Mouse (Mus musculus): ENCODE measurements around the gene Hs3st3a1.

Gene Hs3st3a1

GRCm38 (mm10) chr11:64434611-64435545 is at the start of gene Hs3st3a1:
Gene Hs3st3a1 (plus strand): TSS chr11:64435332.
- DNase-seq (ENCODE audit: low spot score in 2 of 2), result peak; percentile 78 to 80

DNA sequence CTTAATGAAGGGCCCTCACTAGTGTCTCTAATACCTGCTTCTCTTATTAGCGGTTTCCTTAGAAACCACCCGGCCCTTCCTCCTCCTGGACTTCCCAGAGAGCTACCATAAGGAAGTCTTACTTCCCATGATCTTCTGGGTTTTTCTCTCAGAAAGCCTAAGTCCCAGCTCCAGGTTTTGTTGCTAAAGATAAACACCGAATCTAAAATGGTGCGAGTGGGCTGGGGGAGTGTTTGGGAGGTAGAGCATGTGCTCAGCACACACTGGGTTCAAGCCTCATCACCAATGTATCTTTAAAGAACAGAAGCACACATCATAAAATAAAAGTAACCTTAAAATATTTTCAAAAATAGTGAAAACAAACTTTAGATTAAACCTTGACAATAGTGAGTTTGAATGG is 48.8 kb upstream of the Hs3st3a1 start:
- no peak for DNase-seq (ENCODE audit: low spot score in 2 of 2)

DNA sequence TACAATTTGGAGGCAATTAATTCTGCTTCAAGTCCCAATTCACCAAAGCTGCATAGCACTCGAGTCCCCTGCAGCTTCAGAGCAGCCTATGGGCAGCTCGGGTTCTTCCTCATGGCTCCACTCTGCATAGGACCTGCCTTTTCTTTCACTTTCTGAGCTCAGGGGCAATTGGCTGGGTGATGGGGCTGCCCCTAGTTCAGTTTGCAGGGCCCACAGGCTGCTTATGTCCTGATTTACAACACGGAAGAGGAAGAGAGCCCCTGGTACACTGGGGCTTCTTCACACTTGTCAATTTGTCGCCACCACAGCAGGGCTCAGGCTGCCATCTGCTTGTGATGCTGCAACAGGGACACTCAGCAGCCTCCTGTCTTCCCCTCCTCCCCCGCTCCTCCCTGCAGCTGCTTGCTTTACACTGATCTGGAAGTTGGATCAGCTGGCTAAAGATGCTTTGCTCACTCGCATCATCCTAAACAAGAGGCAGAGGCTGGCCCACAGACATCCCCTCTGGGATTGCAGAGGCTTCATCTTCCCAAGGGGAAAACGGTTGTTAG is 38.7 kb upstream of the Hs3st3a1 start:
- DNase-seq (ENCODE audit: low spot score in 2 of 2), result peak; percentile 1 to 4

- DNase-seq (ENCODE audit: low spot score in 2 of 2), result no peak
Observed at GRCm38 (mm10) chr11:64396949-64397348, 38.2 kb upstream of the Hs3st3a1 start.

GRCm38 (mm10) chr11:64397612-64398011 is 37.5 kb upstream of the Hs3st3a1 start:
- no peak for DNase-seq (ENCODE audit: low spot score in 2 of 2)

GRCm38 (mm10) chr11:64400534-64401093 is 34.5 kb upstream of the Hs3st3a1 start:
- DNase-seq (ENCODE audit: low spot score in 2 of 2), result no peak

DNA sequence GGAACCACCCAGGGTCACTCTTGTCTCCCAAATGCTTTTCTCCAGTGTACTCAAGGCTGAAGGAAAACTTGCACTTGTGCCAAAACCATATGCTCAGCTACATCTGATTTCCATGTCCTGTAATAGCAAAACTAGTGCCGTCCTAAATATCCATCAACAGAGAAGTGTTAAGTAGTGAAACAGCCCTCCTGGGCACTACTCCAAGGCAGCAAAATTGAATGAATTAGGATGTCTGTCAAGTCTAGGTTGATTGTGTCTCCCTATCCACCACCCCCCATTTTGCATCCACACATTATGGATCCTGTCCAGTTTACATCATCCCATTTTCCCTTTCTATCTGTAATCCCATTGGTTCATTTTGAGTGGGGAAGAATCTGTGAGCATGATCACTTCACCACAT is 16.2 kb upstream of the Hs3st3a1 start:
- DNase-seq (ENCODE audit: low spot score in 2 of 2), result no peak

- no peak for DNase-seq (ENCODE audit: low spot score in 2 of 2)
Observed at GRCm38 (mm10) chr11:64435546-64436411, 647 bp downstream of the Hs3st3a1 start.

GRCm38 (mm10) chr11:64436412-64436727 is 1.2 kb downstream of the Hs3st3a1 start, which contains the start of gene F930015N05Rik:
Gene F930015N05Rik (minus strand): TSS chr11:64436653.
- DNase-seq (ENCODE audit: low spot score in 2 of 2), result peak in 1 of 2 experiments; percentile 27

DNA sequence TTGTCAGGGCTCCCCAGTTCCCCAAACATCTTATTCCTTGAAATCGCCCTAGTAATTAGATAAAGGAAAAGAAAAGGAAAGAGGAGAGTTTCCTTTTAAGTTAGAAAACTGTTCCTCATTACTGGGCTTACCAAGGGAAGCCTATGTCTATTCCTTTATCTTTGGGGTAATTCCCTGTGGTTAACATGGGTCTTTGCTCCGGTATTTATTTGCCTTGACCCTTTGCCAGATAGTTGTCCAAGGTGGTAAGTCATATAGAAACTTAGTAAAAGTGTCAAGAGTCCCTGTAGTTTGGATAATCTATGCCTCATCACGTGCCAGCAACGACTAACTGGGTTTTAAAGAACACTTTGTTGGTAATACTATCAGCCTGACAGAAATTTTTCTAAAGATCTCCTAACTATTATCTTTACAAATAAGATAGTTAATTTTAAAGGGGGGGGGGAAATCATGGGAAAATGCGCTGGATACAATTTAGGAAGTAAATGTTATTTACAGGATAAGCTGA is 1.7 kb downstream of the Hs3st3a1 start:
- DNase-seq (ENCODE audit: low spot score in 2 of 2), result no peak

DNA sequence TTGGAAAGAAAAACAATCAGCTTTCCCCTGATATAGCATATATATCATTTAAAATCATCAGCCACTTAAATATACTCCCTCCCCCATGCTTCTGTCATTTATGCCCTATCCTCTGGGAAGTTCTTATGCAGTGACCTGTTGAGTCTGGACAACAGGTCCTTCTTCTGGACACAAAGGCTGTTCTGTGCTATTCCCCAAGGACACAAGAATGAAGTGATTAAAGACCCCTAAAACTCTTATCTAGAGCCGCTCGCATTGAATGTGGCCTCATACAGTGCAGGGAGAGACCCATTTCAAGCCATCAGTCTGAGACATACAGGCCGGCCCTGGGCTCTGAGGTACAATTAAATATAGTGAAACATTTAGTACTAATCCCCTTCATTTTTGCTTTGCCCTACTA is 2.6 kb downstream of the Hs3st3a1 start:
- no peak for DNase-seq (ENCODE audit: low spot score in 2 of 2)

- no peak for DNase-seq (ENCODE audit: low spot score in 2 of 2)
Observed at GRCm38 (mm10) chr11:64438909-64439308, 3.8 kb downstream of the Hs3st3a1 start.

- DNase-seq (ENCODE audit: low spot score in 2 of 2), result peak in 1 of 2 experiments; percentile 21
Observed at GRCm38 (mm10) chr11:64442119-64442518, 7.0 kb downstream of the Hs3st3a1 start.

DNA sequence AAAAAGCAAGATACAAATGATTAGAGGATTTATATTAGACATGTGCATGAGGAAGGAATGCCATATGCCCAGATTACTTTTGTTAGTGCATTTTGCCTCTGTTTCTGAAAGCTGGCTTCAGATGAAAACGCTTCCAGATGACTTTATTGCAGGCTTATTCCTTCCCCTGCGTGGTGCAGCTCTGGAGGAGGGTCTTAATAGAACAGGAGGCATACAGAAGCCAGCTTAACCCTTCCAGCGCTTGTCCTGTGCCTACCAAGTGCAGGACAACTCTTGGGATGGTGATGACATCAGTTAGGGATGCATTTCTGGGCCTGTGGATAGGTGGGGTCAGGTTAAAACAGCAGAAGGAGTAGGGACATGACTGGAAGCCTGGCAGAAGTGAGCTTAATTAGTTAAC is 7.6 kb downstream of the Hs3st3a1 start:
- no peak for DNase-seq (ENCODE audit: low spot score in 2 of 2)

- DNase-seq (ENCODE audit: low spot score in 2 of 2), result no peak
Observed at GRCm38 (mm10) chr11:64445227-64445626, 10.1 kb downstream of the Hs3st3a1 start.

- DNase-seq (ENCODE audit: low spot score in 2 of 2), result no peak
Observed at GRCm38 (mm10) chr11:64448586-64449315, 13.6 kb downstream of the Hs3st3a1 start.

DNA sequence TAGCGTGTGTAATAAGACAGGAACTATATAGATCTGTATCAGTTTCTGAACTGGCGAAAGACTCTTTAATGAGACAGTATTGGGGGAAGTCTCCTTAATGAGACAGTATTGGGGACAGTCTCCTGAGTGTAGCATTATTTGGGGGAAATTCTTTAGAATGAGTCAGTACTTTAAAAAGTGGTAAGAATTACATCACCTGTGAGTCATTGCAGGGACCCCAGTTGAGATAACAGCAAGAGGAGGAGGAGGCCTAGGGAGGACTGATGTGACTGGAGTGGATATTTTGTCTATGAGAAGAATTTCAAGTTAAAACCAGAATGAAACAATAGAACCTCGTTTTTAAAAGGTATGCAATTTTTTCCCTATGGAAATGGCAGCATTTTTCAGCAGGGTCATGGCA is 26.6 kb downstream of the Hs3st3a1 start:
- DNase-seq (ENCODE audit: low spot score in 2 of 2), result no peak

DNA sequence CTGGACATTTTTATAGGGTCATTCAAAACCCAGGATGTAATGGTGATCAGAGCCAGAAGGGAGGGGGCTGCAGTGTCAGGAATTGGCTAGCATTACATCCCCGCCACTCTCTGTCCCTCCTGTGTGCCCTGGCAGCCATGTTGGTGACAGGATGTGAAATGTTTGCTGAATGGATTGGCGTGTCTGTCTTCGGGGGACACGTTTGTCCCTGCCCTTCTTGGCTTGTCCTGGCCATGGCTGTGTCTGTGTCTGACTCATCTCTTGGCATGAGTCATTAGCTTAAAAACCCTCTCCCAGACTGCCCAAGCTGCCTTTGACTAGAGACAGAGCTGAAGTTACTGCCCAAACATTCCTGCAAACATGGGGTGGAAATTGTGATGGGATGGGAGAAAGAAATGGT is 33.6 kb downstream of the Hs3st3a1 start:
- DNase-seq (ENCODE audit: low spot score in 2 of 2), result peak; percentile 8 to 28

GRCm38 (mm10) chr11:64470689-64471088 is 35.6 kb downstream of the Hs3st3a1 start:
- DNase-seq (ENCODE audit: low spot score in 2 of 2), result no peak

GRCm38 (mm10) chr11:64473679-64474078 is 38.5 kb downstream of the Hs3st3a1 start:
- no peak for DNase-seq (ENCODE audit: low spot score in 2 of 2)

DNA sequence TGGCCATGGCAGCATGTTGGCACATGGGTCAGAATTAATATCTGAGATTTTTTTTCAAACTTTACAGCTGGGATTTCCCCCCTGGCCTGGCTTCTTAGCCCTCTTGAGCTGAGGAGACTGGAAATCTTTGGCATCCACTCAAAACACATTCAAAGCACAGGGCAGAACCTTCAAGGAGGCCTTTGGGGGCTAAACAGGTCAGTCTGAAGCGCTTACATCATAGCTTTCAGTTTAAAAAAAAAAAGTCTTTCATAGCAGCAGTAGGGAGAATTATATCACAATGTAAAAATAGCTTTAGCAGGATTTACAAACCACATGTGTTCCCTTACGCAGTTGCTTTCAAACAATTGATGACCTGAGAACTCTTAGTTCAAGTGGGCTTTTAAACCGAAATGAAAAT is 46.3 kb downstream of the Hs3st3a1 start:
- DNase-seq (ENCODE audit: low spot score in 2 of 2), result no peak
